Mouse (Mus musculus): Measurements from ENCODE around the gene Iqcn.

- TF ChIP-seq CTCF (IDR thresholded peaks at IDR 0.05; ENCODE audit: borderline replicate concordance, insufficient read depth, low read length) (no peak), POLR2A (IDR thresholded peaks at IDR 0.05; ENCODE audit: low read depth, low read length) (peak; percentile 58)
Observed at GRCm38 (mm10) chr8:70765838-70766570, 62.7 kb downstream of the Iqcn start.
